Mouse (Mus musculus) olfactory bulb, adult 2 months (tissue): ENCODE results near the gene Nav3. TPM values are rescaled to one million over a fixed set of nuclear protein-coding genes. Genes with fewer than 3 reads are reported as not detected.

ENCODE experiments used
- H3K27ac ChIP-seq: fragments of 200-500 bp; 2 replicates; pipeline ENCODE4 v1.5.1; 2012; ENCODE audit warnings: low read depth, low read length; ENCODE audit not compliant: insufficient read depth
- H3K4me1 ChIP-seq: fragments of 200-500 bp; 2 replicates; pipeline ENCODE4 v1.6.1; 2012; ENCODE audit warnings: low read length; ENCODE audit not compliant: control insufficient read depth, insufficient read depth
- H3K4me3 ChIP-seq: fragments of 200-500 bp; 2 replicates; pipeline ENCODE4 v1.5.1; 2012; ENCODE audit warnings: mild to moderate bottlenecking, low read depth, low read length, moderate library complexity; ENCODE audit not compliant: insufficient read depth
- CTCF ChIP-seq: fragments of 200-500 bp; IDR thresholded peaks from 2 replicates; pipeline ENCODE4 v1.5.1; 2012; ENCODE audit warnings: low read depth, mild to moderate bottlenecking, low read length, moderate library complexity; ENCODE audit not compliant: insufficient read depth
- POLR2A ChIP-seq: fragments of 200-500 bp; IDR thresholded peaks from 2 replicates; pipeline ENCODE4 v1.6.1; 2012; ENCODE audit warnings: mild to moderate bottlenecking, low read depth, low read length, moderate library complexity; ENCODE audit not compliant: insufficient read depth
- WGBS: fragments of 180-500 bp; shearing (Covaris S2); methylation state at CpG from one replicate; pipeline ENCODE4 v1.1.7; 2018; 5-methylcytosine and 5-hydroxymethylcytosine counted together
- polyA plus RNA-seq: library from polyadenylated mRNA; stranded (reverse); fragments of >200 nt; gene quantifications from 2 replicates; pipeline ENCODE4 v1.2.4, GENCODE M21; 2012; ENCODE audit warnings: low replicate concordance; ENCODE audit not compliant: missing spikeins, insufficient read depth, insufficient read length

The Nav3 gene
- polyA plus RNA-seq, 1 experiment: not detected

DNA sequence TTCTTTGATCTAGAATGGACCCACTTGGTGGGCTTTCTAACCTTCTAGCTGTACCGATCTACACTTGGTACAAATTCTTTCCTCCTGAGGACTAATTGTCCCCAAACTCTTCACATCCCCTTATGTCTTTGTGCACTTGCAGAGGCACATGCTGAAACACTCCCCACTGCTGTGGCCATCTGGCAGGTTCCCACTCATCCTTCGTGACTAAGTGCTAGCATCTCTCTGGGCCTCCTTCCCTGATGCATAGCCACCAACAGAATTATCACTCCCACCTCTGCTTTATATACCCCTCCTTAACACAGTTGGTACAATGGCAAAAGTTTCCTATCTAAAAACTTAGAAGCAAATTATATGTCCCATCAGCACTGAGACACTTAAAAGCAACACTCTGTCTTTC, 15.6 kb downstream of the Nav3 start:
- H3K4me1 ChIP-seq: no peaks in the 10 kb centered on the region
- H3K4me3 ChIP-seq: no peak overlapping the region
- 71% methylated on average over 2 of the region's 2 CpGs for WGBS
- H3K27ac ChIP-seq: no peak overlapping the region
- TF ChIP-seq POLR2A (no peak), CTCF (no peak)

DNA sequence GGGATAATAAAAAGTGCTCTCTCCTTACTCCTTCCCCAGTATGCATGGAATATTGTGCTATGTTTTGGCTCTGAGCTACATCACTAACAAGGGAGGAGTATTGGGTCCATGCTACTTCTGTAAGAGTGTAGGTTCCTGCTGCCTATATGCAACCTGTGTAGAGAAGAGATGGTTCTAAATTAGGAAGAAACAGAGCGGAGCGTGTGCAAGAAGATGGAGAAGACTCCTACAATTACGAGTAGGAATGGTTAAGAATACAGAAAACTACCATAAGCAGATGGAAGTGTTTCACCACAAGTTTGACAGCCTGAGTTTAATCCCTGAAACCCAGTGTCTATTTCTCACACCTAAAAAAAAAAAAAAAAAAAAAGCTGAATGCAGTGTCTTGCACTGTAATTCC, 24.9 kb downstream of the Nav3 start:
- 93% methylated on average over 3 of the region's 3 CpGs for WGBS
- no peak overlapping the region for H3K4me3 ChIP-seq
- peaks cover 4% of the 10 kb centered on the region; the same call in 1 of the 2 replicates for H3K4me1 ChIP-seq
- TF ChIP-seq CTCF (no peak), POLR2A (no peak)
- H3K27ac ChIP-seq: no peak overlapping the region

DNA sequence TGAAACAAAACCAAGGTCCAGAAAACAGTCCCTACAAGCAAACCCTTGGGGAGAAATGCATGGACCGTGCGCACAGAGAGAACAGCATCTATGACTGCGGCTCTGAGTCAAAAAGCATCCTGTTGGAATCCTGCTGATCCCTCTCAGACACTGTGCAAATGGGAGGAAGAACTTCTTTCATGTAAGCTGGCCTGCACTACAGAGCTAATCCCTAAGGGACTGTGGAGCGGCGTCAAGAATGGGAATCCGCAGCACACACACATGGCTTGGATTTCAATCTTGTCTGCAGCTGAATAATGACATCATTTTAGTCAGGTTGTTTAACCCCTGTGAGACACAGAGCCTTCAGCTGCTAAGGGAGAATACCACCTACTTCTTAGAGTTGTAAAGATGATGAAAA, 26.4 kb downstream of the Nav3 start:
- WGBS: 66% methylated on average over 6 of the region's 6 CpGs
- H3K4me3 ChIP-seq: no peak overlapping the region
- no peak for TF ChIP-seq POLR2A
- no peak for TF ChIP-seq CTCF
- peaks cover 4% of the 10 kb centered on the region; the same call in 1 of the 2 replicates for H3K4me1 ChIP-seq
- no peak overlapping the region for H3K27ac ChIP-seq

DNA sequence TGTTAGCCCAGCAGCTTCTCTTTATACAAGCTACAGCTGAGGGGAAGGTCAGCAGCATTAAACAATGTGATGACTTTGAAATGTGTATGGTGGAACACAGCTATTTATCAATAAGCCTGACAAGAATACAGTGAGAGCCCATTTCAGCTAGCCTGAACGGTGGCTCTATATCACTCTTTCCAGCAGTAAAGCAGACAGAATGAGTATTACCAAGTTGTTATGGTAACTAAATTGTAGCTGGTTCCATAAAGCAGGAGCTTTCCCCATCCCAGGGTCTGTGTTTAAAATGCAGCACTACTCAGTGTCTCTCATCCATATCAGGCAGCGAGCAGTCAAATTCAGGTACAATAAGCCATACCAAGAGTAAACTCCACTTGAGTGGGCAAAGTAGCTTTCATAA, 27.0 kb downstream of the Nav3 start:
- peaks cover 4% of the 10 kb centered on the region; the same call in 1 of the 2 replicates for H3K4me1 ChIP-seq
- H3K27ac ChIP-seq: no peak overlapping the region
- TF ChIP-seq POLR2A (no peak), CTCF (no peak)
- 71% methylated on average over 2 of the region's 2 CpGs for WGBS
- H3K4me3 ChIP-seq: no peak overlapping the region

DNA sequence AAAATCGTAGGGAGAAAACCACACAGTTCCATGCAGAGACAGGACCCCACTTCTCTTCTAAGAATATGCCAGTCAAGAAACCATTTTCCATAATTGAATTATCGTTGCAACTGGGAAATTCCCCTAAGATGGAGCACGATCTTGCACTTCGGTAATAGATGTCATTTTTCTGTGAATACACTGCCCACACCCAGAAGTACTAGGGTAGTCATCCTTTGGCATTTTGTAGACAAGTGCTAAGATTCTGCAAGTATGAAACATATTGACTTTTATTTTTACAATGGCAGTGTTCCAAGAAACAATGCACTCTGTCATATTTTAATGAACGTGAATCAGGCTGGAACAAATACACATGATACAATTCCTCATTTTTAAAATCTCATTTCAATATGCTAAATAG, 34.5 kb downstream of the Nav3 start:
- Histone ChIP-seq H3K4me1 (no peaks in the 10 kb centered on the region), H3K4me3 (no peak overlapping the region), H3K27ac (no peak overlapping the region)
- 89% methylated on average over 5 of the region's 5 CpGs for WGBS
- no peak for TF ChIP-seq POLR2A
- TF ChIP-seq CTCF: no peak

DNA sequence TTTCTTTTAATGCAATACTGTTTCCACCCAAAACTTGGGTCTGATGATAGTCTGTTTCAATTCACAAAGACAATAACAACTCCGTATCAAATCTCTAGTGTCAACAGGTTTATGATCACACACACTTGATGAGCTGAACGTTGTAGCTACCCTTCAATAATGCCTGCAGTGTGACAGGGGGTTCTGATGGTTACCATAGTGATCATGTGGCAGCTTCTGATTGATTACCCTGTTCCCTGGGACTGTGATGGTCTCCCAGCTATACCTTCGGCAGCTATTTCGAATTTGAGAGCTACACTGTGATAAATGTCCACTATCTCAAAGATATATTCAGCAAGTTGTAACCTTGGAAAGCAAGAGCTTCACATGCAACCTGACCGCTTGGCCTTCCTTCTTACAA, 39.0 kb downstream of the Nav3 start:
- Histone ChIP-seq H3K4me3 (no peak overlapping the region), H3K27ac (no peak overlapping the region), H3K4me1 (no peaks in the 10 kb centered on the region)
- TF ChIP-seq CTCF (no peak), POLR2A (no peak)
- 81% methylated on average over 5 of the region's 5 CpGs for WGBS

DNA sequence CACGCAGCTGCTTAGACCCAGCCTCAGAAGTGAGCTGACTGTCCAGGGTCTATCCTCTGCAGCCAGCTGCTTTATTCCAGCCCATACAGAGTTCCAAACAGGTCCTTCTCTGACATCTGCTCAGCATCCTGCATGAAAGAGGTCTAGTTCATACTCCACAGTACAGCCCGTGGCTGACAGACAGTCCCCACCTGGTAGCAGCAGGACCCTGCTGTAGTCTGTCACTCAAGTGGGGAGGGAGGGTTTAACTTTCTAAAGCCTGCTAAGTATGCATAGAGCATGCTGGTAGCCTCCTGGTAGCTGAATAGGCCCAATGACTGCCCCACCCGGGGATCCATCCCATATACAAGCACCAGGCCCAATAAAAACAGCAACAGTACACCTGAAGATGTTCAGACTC, 40.4 kb downstream of the Nav3 start:
- 58% methylated on average over 3 of the region's 3 CpGs for WGBS
- no peak overlapping the region for H3K4me3 ChIP-seq
- no peak for TF ChIP-seq CTCF
- TF ChIP-seq POLR2A: no peak
- no peaks in the 10 kb centered on the region for H3K4me1 ChIP-seq
- no peak overlapping the region for H3K27ac ChIP-seq

DNA sequence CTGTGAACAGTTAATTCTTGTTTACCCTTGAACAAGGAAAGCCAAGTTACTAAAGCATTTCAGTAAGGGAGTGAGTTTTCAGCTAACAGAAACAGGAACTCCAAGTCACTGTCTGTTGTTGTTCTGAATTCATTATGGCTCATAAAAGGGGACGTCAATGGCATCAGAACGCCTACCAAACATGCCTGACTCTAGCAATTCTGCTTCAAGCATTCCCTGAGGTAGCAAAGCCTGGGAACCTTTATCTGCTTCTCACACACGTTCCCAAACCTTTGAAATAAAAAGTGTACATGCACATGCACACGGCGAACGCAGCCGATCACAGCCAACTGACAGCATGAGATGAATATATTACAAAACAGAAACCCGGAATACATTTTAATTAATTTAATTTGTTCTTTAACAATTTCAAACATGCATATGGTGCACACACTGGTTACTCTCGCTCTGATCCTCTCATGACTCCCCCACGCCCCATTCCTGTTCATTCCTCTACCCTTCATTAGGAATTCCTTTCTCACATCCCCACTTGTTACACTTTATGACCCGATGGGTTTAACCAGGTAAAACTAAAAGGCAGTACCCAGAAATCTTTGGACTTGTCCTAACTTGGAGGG, 42.6 kb downstream of the Nav3 start:
- TF ChIP-seq CTCF (no peak), POLR2A (no peak)
- Histone ChIP-seq H3K4me3 (no peak overlapping the region), H3K4me1 (no peaks in the 10 kb centered on the region), H3K27ac (no peak overlapping the region)
- 76% methylated on average over 11 of the region's 11 CpGs for WGBS

DNA sequence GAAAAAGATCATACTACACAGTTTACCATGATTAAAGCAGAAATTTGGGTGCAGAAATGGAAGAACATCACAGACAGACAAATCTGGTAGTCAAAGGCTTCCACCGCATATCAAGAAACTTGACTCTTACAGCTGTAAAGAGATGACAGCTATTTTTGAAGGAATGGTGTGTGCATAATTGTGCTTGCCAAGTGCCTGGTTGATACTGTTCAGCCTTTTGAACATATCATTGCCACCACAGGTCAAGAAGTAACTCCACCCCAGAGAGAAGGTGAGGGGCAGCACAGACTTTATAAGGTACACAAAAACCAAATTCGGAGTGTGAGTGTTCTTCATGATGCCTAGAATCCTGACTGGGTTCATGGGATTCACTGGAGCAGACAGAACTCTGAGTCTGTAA, 53.1 kb downstream of the Nav3 start:
- WGBS: 73% methylated on average over 2 of the region's 2 CpGs

DNA sequence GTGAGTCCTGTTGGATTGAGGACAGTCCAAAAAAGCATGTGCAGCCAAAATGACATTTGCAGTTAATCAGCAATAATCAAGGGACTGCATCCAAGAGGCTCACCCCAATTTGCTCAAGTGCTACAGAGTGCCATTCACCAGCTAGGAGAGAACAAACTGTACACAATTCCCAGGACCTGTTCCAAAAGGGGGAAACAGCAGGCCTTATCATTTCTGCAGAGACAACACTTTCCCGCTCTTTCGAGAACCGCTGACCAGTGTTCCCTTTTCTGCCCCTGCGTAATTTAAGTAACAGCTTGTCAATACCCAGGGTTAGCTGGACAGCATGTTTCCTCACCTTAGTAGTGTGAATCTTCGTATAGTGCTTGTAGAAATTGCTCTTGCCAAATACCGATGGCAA, 55.4 kb downstream of the Nav3 start:
- Histone ChIP-seq H3K4me3 (no peak overlapping the region), H3K4me1 (no peaks in the 10 kb centered on the region), H3K27ac (no peak overlapping the region)
- TF ChIP-seq POLR2A: no peak
- no peak for TF ChIP-seq CTCF
- 80% methylated on average over 6 of the region's 6 CpGs for WGBS

More for the DNA sequence above, 53.1 kb downstream of the Nav3 start:
- no peaks in the 10 kb centered on the region for H3K4me1 ChIP-seq
- H3K27ac ChIP-seq: no peak overlapping the region
- no peak for TF ChIP-seq POLR2A
- no peak for TF ChIP-seq CTCF
- H3K4me3 ChIP-seq: no peak overlapping the region
